Mouse (Mus musculus): Measurements from ENCODE around the gene Gm17604. TPM values are rescaled to one million over a fixed set of nuclear protein-coding genes. Genes with fewer than 3 reads are reported as not detected.

Gm17604 gene
- not detected for polyA plus RNA-seq (2015; fragmentation: Illumina TruSeq; extraction: RNeasy Lipid Tissue Mini Kit (QIAGEN cat#74804); ENCODE audit: low read depth, low replicate concordance)

GRCm38 (mm10) chrX:165004779-165005324 lies at the start of gene Gm17604:
Gm17604 (minus strand) TSS chrX:165004829.

GRCm38 (mm10) chrX:164980193-164980775 lies 24.3 kb downstream of the Gm17604 start, which contains the start of the genes Mospd2 and Fancb:
Mospd2 (minus strand) TSS chrX:164980375.
Fancb (plus strand) TSS chrX:164980592.

Other genes starting within 250 kb of the Gm17604 start
- gene Mospd2, start 24.5 kb downstream of the Gm17604 start, polyA plus RNA-seq (2015; fragmentation: Illumina TruSeq; extraction: RNeasy Lipid Tissue Mini Kit (QIAGEN cat#74804); ENCODE audit: low read depth, low replicate concordance), result 17.8 TPM
- 2.1 TPM for gene Fancb, start 24.2 kb downstream of the Gm17604 start, polyA plus RNA-seq (2015; fragmentation: Illumina TruSeq; extraction: RNeasy Lipid Tissue Mini Kit (QIAGEN cat#74804); ENCODE audit: low read depth, low replicate concordance)

Data from brain, adult 10 weeks (tissue).